Mouse (Mus musculus): ENCODE data around the gene Cbs.

Cbs gene

GRCm38 (mm10) chr17:31588115-31588514 lies 48.9 kb downstream of the Cbs start:
- DNase-seq (ENCODE audit: low read depth), result no peak

DNA sequence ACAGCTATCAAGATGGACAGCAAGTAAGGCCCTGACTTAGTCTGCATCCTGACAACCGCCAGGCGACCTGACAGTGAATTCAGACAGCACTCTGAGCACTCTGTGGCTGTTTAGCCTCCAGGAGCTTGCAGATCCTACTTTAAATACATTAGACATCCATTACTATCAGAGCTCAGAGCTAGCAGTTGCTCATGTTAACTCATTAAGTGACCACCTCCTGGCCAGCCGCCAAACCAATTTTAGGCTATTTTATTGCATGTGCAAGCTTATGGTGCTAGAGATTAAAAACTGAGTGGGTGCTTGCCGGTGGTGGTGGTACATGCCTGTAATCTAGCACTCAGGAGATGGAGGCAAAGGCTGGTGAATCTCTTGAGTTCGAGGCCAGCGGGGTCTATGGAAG lies 53.3 kb downstream of the Cbs start:
- DNase-seq (ENCODE audit: low read depth), result no peak

DNA sequence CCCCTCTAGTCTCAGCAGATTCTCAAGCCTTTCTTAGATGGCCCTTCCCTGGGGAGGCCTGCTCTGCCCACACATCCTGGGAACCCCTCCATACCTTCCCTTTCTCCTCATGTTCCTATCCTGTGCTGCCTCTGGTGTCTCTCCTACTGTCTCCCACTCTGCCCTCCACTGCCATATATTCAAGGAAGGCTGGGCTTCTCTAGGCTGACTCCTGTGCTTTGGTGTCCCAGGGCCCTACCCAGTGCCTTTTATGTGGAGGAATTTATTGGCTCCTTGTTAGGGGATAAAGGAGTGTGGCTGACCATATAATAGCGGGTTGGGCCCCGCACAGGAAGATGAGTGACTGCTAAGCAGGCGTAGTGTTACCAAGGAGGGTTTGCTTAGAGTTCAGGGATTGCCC lies 53.9 kb downstream of the Cbs start:
- no peak for DNase-seq (ENCODE audit: low read depth)

DNA sequence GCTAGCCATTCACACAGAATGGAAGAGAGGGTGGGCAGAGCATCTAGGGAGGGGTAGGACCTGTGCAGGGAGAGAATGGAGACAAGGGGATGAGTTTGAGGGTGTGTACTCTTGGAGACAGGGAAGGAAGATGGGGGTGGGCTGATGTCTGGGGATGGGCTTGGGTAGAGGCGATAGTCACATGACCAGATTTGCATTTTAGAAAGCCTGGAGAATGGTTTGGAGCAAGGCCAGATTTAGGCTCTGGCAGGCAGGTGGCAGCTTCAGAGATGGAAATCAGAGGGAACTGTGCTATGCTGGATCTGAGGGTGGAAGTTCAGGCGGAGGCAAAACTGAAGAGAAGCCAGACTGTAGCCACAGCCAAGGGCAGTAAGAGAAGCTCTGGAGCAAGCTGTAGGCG lies 56.7 kb downstream of the Cbs start:
- DNase-seq (ENCODE audit: low read depth), result no peak

- DNase-seq (ENCODE audit: low read depth), result no peak
Measured at GRCm38 (mm10) chr17:31576394-31577175, 60.5 kb downstream of the Cbs start.

- DNase-seq (ENCODE audit: low read depth), result no peak
Measured at GRCm38 (mm10) chr17:31574662-31575061, 62.4 kb downstream of the Cbs start.

DNA sequence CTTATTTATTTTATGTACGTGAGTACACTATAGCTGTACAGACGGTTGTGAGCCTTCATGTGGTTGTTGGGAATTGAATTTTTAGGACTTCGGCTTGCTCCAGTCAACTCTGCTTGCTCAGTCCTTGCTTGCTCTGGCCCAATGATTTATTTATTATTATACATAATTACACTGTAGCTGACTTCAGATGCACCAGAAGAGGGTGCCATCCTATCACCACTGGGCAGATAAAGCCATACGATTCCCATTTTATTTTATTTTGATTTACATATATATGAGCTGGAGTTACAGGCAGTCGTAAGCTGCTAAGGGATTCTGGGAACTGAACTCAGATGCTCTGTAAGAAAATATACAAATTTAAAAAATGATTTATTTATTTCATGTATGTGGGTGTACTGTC lies 65.3 kb downstream of the Cbs start:
- DNase-seq (ENCODE audit: low read depth), result no peak

DNA sequence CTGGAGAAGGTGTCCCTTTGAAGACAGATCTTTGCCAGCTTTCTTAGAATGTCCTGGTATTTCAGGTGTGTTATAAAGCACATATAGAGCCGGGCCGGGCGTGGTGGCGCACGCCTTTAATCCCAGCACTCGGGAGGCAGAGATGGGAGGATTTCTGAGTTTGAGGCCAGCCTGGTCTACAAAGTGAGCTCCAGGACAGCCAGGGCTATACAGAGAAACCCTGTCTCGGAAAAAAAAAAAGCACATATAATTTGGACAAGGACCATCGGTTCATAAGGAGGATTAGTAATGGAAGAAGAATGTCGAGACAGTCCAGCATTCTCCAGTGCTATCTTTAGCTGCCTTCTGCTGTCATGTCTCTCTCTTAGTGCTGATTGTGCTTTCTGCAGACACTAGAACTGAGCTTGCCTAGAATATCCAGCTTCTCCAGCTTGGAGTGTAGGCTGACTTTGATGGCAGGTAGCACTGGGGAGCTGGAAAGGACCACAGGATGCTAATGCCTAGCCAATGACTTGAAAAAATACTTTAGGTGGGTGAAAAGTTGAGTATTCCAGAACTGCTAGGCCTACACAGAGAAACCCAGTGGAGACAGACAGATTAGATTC lies 66.6 kb downstream of the Cbs start:
- peak; percentile 57 for DNase-seq (ENCODE audit: low read depth)

DNA sequence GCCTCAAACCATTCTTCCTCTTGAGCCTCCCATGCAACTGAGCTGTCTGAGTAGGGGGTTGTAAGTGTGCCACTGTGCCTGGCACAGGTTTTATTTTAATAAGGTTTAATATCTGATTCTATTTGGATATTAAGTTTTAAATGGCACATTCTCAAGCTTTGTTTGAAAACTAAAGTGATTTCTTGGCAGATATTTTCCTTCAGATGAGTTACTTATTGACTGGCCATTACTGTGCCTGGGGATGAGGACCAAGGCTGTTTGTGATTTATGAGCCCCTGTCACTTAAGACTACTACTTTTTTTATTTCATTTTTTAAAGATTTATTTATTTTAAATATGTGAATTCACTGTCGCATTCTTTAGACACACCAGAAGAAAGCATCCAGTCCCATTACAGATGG lies 67.3 kb downstream of the Cbs start:
- no peak for DNase-seq (ENCODE audit: low read depth)

- no peak for DNase-seq (ENCODE audit: low read depth)
Measured at GRCm38 (mm10) chr17:31566276-31566675, 70.8 kb downstream of the Cbs start.

DNA sequence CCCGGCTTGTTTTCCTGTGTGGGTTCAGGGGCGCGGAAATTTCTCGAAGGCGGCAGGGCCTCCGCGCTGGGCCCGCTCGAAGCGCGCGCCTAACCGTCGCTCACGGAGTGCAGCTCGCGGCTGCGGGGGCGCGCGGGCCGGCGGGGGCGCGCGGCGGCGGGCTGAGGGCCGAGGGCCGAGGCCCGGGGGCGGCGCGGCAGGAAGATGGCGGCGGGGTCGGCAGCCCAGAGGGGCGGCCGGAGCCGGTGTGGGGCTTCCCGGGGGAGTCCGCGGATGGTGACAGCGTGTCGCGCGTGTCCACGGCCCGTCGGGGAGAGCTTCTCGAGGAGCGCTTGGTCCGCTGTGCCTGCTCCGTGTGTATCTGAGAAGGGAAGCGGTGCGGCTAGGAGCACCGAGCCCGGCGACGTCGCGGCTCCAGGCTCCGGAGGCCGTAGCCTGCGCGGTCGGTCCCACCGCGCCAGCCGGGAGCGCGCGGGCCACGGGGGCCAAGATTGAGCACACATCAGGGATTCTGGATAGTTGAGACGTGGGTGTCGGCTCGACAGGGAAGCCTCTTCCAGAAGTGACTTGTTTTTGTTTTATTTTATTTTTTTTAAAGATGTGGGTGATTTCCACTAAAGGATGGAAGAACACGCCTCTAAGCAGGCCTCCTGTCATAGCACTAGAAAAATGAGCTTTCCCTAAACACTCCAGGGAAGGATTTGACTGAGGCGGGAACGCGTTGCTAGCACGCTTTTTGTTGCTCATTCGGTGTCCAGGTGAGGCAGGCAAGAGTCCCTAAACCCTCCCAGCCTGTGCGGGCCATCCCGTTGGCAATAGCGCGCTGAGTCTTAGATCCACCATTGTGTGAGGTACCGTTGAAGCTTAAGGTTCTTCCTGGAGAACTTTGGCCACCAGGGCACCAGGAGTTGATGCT lies 71.6 kb downstream of the Cbs start:
- peak; percentile 81 for DNase-seq (ENCODE audit: low read depth)

GRCm38 (mm10) chr17:31564858-31565140 lies 72.2 kb downstream of the Cbs start:
- no peak for DNase-seq (ENCODE audit: low read depth)

DNA sequence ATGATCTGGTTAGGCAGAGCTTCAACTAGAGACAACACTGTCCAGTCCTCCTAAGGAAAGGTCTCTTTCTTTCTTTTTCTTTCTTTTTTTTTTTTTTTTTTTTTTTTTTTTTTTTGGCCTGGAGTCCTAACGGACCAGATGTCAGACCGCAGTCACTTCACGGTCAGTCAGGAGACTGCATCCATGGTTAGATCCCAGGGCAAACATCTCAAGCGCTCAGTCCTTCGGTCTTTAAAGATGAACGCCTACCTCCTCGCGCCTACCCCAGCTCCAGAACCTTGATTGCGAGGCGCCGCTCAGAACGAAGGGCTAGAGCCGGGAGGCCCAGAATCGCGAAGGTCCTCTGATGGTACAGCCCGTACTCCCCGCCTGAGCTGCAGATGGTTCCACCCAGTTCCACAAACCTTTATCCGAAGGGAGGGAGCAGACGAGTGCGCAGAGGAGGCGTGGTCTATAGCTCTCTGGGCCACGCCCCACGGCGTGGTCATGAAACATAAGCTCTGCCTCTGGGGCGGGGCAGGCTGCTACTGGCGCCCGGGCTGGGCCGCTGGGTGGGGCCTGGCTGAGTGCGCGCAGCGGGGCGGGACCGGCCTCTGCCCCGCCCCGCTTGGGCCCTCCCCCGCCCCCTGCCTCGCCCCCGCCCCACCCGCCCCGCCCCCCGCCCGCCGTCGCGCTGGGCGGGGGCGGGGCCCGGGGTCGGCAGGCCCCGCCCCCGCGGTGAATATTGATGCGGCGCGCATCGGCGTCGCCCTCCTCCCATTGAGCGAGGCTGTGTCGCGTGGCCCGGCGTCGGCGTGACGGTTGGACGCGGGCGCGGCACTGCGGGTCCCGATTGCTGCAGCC lies 72.8 kb downstream of the Cbs start, which contains the start of gene Pknox1:
Gene Pknox1 (plus strand): TSS at position 720 of the 843 bp plus-strand sequence.
- peak; percentile 100 for DNase-seq (ENCODE audit: low read depth)

DNA sequence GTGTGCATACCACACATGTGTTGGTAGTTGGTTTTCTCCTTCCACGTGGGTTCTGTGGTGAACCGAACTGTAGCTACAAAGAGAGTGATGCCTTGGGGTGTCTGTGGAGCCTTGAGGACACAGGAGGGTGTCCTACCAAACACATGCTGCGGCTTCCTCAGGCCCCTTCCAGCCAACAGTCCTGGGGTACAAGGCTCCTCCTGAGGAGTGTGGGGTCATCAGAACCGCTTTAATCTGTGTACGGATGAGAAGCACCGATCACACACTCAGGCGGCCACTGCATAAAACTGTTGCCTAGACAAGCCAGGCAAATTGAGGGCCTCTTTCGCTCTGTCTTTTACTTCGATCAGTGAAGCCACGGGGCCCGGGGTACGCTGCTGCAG lies 73.4 kb downstream of the Cbs start:
- no peak for DNase-seq (ENCODE audit: low read depth)

DNA sequence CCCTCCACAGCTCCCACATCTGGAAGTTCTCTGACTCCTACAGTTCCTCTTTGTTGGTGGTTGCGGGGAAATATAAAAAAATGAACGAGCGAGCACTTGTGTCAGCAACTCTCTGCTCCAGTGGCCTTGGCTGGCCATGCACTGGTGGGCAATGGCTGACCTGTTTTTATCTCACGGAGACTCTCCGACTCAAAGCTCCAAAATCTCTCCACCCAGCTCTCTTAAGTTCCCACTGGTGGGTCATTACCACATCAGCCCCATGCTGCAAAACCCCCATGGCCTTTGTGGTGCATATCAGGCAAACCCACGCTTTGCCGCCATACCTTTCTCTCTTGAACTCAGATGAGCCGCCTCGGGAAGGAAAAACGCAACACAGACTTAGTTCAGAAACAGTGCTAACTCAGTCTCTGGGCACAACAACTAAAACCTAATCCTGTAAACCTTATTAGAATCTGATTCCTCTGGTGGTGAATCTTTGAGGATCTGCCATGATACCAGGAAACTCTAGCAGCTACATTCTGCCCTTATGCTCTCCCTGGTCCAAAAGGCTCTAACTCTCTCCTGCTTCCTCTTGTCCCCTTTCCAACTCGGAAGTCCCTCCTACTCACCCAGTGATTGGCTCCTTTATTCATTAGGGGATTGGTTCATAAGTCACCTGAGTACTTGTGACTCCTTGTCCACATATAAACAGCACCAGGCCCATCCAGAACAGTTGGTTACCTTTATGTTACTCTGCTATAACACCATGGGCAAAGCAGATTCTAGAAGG lies 77.8 kb downstream of the Cbs start:
- no peak for DNase-seq (ENCODE audit: low read depth)

All from induced T-regulatory cell, adult 2 months (primary cell).